Mouse (Mus musculus) MEL (cell line): Measurements from ENCODE around the gene Nxf2. TPM values are rescaled to one million over a fixed set of nuclear protein-coding genes. Genes with fewer than 3 reads are reported as not detected.

ENCODE experiments used
- DNase-seq: peaks from one replicate; pipeline ENCODE4 v3.0.0; 2011; ENCODE audit warnings: low read depth, low spot score
- H3K27ac ChIP-seq: 2 replicates; pipeline ENCODE4 v1.5.1; 2012; ENCODE audit warnings: low read depth, mild to moderate bottlenecking, control low read depth, low read length, moderate library complexity; ENCODE audit not compliant: control insufficient read depth
- H3K27me3 ChIP-seq, 2 experiments: fragments of 150-350 bp in 1 of 2; sonication (generic) in 1 of 2; 2 replicates each; pipeline ENCODE4 v1.6.1; 2012; ENCODE audit warnings: low read length in 2 of 2, mild to moderate bottlenecking in 2 of 2, improper control_type of control experiment in 1 of 2, moderate library complexity in 1 of 2; ENCODE audit not compliant: insufficient read depth in 2 of 2, control insufficient read depth in 1 of 2
- H3K36me3 ChIP-seq, 2 experiments: 2 replicates each; pipeline ENCODE4 v1.6.1; 2012 to 2014; ENCODE audit warnings: low read length in 2 of 2, improper control_type of control experiment in 1 of 2, inconsistent platforms in 1 of 2, mild to moderate bottlenecking in 1 of 2; ENCODE audit not compliant: insufficient read depth in 2 of 2, control insufficient read depth in 1 of 2
- H3K4me1 ChIP-seq, 2 experiments: fragments of 150-350 bp in 1 of 2; sonication (generic) in 1 of 2; 2 replicates each; pipeline ENCODE4 v1.6.1; 2012; ENCODE audit warnings: low read length in 2 of 2, improper control_type of control experiment in 1 of 2, mild to moderate bottlenecking in 1 of 2; ENCODE audit not compliant: insufficient read depth in 2 of 2, control insufficient read depth in 1 of 2
- H3K4me3 ChIP-seq, 2 experiments: fragments of 150-350 bp in 1 of 2; sonication (generic) in 1 of 2; 2 replicates each; pipeline ENCODE4 v1.5.1; 2012; ENCODE audit warnings: low read depth in 2 of 2, low read length in 2 of 2, mild to moderate bottlenecking in 2 of 2, moderate library complexity in 2 of 2, control low read depth in 1 of 2, improper control_type of control experiment in 1 of 2; ENCODE audit not compliant: control insufficient read depth in 1 of 2, insufficient read depth in 1 of 2
- H3K79me2 ChIP-seq: 2 replicates; pipeline ENCODE4 v1.6.1; 2012; ENCODE audit warnings: mild to moderate bottlenecking, low read length, moderate library complexity; ENCODE audit not compliant: control insufficient read depth, poor library complexity, insufficient read depth
- H3K9ac ChIP-seq: 2 replicates; pipeline ENCODE4 v1.6.1; 2012; ENCODE audit warnings: low read depth, mild to moderate bottlenecking, control low read depth, low read length, moderate library complexity; ENCODE audit not compliant: control insufficient read depth, poor library complexity, severe bottlenecking
- H3K9me3 ChIP-seq: fragments of 150-350 bp; sonication (generic); replicated peaks from 2 replicates; pipeline ENCODE4 v1.6.1; 2012; ENCODE audit warnings: mild to moderate bottlenecking, low read length, improper control_type of control experiment, moderate library complexity; ENCODE audit not compliant: insufficient read depth
- CTCF ChIP-seq, 3 experiments: IDR thresholded peaks in 2 of 3; conservative IDR thresholded peaks in 1 of 3; 2 replicates each; pipeline ENCODE4 v1.5.1; 2011 to 2012; ENCODE audit warnings: low read length in 3 of 3, low read depth in 2 of 3, mild to moderate bottlenecking in 2 of 3, improper control_type of control experiment in 1 of 3, inconsistent platforms in 1 of 3, mixed read lengths in 1 of 3, moderate library complexity in 1 of 3; ENCODE audit not compliant: control insufficient read depth in 1 of 3, insufficient read depth in 1 of 3, poor library complexity in 1 of 3, severe bottlenecking in 1 of 3
- E2F4 ChIP-seq: IDR thresholded peaks from 2 replicates; pipeline ENCODE4 v1.6.1; 2011; ENCODE audit warnings: low read depth, low read length, improper control_type of control experiment, borderline replicate concordance
- GATA1 ChIP-seq: IDR thresholded peaks from 2 replicates; pipeline ENCODE4 v1.6.1; 2011; ENCODE audit warnings: low read depth, low read length, improper control_type of control experiment
- HCFC1 ChIP-seq: IDR thresholded peaks from 2 replicates; pipeline ENCODE4 v1.6.1; 2012; ENCODE audit warnings: low read depth, mild to moderate bottlenecking, inconsistent platforms, low read length, improper control_type of control experiment, moderate library complexity
- KAT2A ChIP-seq: conservative IDR thresholded peaks from 2 replicates; pipeline ENCODE4 v1.6.1; 2012; ENCODE audit warnings: low read depth, low read length, improper control_type of control experiment, inconsistent platforms
- MAX ChIP-seq: IDR thresholded peaks from 2 replicates; pipeline ENCODE4 v1.6.1; 2011; ENCODE audit warnings: low read length, improper control_type of control experiment
- MAZ ChIP-seq: IDR thresholded peaks from 2 replicates; pipeline ENCODE4 v1.6.1; 2012; ENCODE audit warnings: low read depth, mild to moderate bottlenecking, inconsistent platforms, low read length, improper control_type of control experiment
- MEF2A ChIP-seq: IDR thresholded peaks from 2 replicates; pipeline ENCODE4 v1.6.1; 2014; ENCODE audit warnings: low read depth, mild to moderate bottlenecking, inconsistent platforms, low read length, improper control_type of control experiment; ENCODE audit not compliant: poor library complexity, insufficient replicate concordance, severe bottlenecking; ENCODE audit errors: extremely low read depth
- NRF1 ChIP-seq: IDR thresholded peaks from 2 replicates; pipeline ENCODE4 v1.6.1; 2014; ENCODE audit warnings: low read depth, mild to moderate bottlenecking, inconsistent platforms, low read length, improper control_type of control experiment, moderate library complexity; ENCODE audit not compliant: poor library complexity, insufficient read depth, severe bottlenecking
- POLR2A ChIP-seq, 2 experiments: IDR thresholded peaks; 2 replicates each; pipeline ENCODE4 v1.6.1; 2011 to 2012; ENCODE audit warnings: low read length in 2 of 2, mild to moderate bottlenecking in 2 of 2, control low read depth in 1 of 2, improper control_type of control experiment in 1 of 2, low read depth in 1 of 2, moderate library complexity in 1 of 2; ENCODE audit not compliant: control insufficient read depth in 1 of 2, insufficient read depth in 1 of 2, poor library complexity in 1 of 2
- POLR2AphosphoS2 ChIP-seq: IDR thresholded peaks from 2 replicates; pipeline ENCODE4 v1.6.1; 2011; ENCODE audit warnings: low read length, improper control_type of control experiment
- POLR2AphosphoS5 ChIP-seq: IDR thresholded peaks from 2 replicates; pipeline ENCODE4 v1.6.1; 2012; ENCODE audit warnings: low read depth, borderline replicate concordance, mild to moderate bottlenecking, inconsistent platforms, low read length, moderate library complexity, mixed read lengths
- RCOR1 ChIP-seq: IDR thresholded peaks from 2 replicates; pipeline ENCODE4 v1.6.1; 2012; ENCODE audit warnings: low read depth, mild to moderate bottlenecking, inconsistent platforms, low read length, improper control_type of control experiment
- SMC3 ChIP-seq: IDR thresholded peaks from 2 replicates; pipeline ENCODE4 v1.6.1; 2011; ENCODE audit warnings: low read depth, low read length, improper control_type of control experiment
- TCF12 ChIP-seq: IDR thresholded peaks from 2 replicates; pipeline ENCODE4 v1.6.1; 2014; ENCODE audit warnings: low read depth, mild to moderate bottlenecking, inconsistent platforms, low read length, improper control_type of control experiment, moderate library complexity
- UBTF ChIP-seq: IDR thresholded peaks from 2 replicates; pipeline ENCODE4 v1.6.1; 2012; ENCODE audit warnings: low read depth, mild to moderate bottlenecking, inconsistent platforms, low read length, improper control_type of control experiment, moderate library complexity, borderline replicate concordance; ENCODE audit not compliant: insufficient read depth
- USF2 ChIP-seq, 2 experiments: IDR thresholded peaks; 2 replicates each; pipeline ENCODE4 v1.6.1; 2011 to 2012; ENCODE audit warnings: improper control_type of control experiment in 2 of 2, low read length in 2 of 2, borderline replicate concordance in 1 of 2, inconsistent platforms in 1 of 2, low read depth in 1 of 2, mild to moderate bottlenecking in 1 of 2; ENCODE audit not compliant: insufficient read depth in 1 of 2
- ZC3H11A ChIP-seq: IDR thresholded peaks from 2 replicates; pipeline ENCODE4 v1.6.1; 2012; ENCODE audit warnings: low read depth, mild to moderate bottlenecking, inconsistent platforms, low read length, improper control_type of control experiment
- ZMIZ1 ChIP-seq: IDR thresholded peaks from 2 replicates; pipeline ENCODE4 v1.6.1; 2012; ENCODE audit warnings: low read depth, mild to moderate bottlenecking, inconsistent platforms, low read length, improper control_type of control experiment, moderate library complexity
- ZNF384 ChIP-seq: IDR thresholded peaks from 2 replicates; pipeline ENCODE4 v1.6.1; 2012; ENCODE audit warnings: low read depth, mild to moderate bottlenecking, inconsistent platforms, low read length, improper control_type of control experiment
- polyA plus RNA-seq, 2 experiments: library from polyadenylated mRNA; stranded (reverse) in 1 of 2; unstranded in 1 of 2; fragments of >175 nt in 1 of 2; fragments of >200 nt in 1 of 2; gene quantifications; 2 replicates each; pipeline versions ENCODE4 v1.2.1 to v1.2.4; 2012; ENCODE audit warnings: low replicate concordance in 2 of 2, low read depth in 1 of 2; ENCODE audit not compliant: insufficient read length in 2 of 2, insufficient read depth in 1 of 2, missing spikeins in 1 of 2
- total RNA-seq: library from RNA; depleted of rRNA; stranded (reverse); fragments of 300-350 nt; gene quantifications from 2 replicates; pipeline ENCODE4 v1.2.3, GENCODE M21; 2012; rRNA removed

Nxf2 gene
- total RNA-seq (0.16 and 0.19 TPM in 2 replicates), polyA plus RNA-seq (under 1 TPM in 1 of 2 experiments, not detected in 1; 0.50 TPM)

DNA sequence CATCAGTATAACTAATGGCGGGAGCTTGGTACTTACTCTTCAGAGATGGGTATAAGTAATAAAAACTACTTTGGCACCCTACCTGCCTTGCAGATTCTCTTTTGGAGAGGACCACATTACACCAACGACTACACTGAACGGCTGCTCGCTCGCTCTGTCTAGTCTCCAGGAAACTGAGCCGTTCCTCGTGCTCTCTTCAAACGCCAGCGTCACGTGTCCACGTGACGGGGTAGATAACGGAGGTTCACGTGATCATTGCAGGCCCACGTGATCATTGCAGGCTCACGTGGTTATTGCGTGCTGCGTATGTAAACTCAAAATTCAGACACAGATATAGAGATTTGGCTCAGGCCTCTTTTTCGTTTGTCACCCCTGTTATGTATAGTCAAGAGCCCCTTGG is at the start of gene Nxf2:
Gene Nxf2, minus strand, starts transcription at position 209 of the 400 bp plus-strand sequence.
- no peak within 1 kb of the TSS for H3K9ac ChIP-seq
- no peak within 1 kb of the TSS for H3K4me3 ChIP-seq

DNA sequence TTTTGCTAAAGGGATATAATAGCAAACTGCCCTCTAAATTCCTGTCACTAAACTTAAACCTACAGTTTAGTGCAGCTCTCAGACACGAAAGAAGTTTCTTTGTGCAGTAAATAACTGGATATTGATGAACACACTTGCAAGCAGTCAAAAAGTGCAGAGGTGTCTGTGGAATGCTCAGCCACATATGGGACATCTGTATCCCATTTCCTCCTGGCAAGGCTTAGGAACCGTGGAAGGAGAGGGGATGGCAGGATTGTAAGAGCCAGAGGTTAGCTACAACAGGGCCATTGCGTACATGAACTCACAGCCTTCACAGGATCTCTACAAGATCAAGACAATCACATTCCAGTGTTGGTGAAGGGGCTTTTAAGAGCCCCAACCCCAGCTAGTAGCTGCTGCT is 46.8 kb upstream of the Nxf2 start:
- Histone ChIP-seq H3K4me3 (no peak overlapping the region), H3K27me3 (no peaks in the 10 kb centered on the region), H3K27ac (no peak overlapping the region), H3K36me3 (peaks cover 0 to 11% of the 10 kb centered on the region in 2 experiments; a peak in 2 of 4 replicates)
- DNase-seq: no peak
- TF ChIP-seq E2F4 (no peak), USF2 (IDR thresholded peaks at IDR 0.05; ENCODE audit: borderline replicate concordance in 1 of 2, insufficient read depth in 1 of 2, low read depth in 1 of 2, low read length in 2 of 2) (no peak), HCFC1 (no peak), RCOR1 (no peak), KAT2A (no peak), GATA1 (no peak), NRF1 (no peak), ZNF384 (no peak), POLR2AphosphoS2 (no peak), CTCF (IDR thresholded peaks at IDR 0.05 in 2 of 3, conservative IDR thresholded peaks at IDR 0.05 in 1 of 3; ENCODE audit: control insufficient read depth in 1 of 3, insufficient read depth in 1 of 3, low read depth in 2 of 3, low read length in 3 of 3, poor library complexity in 1 of 3, severe bottlenecking in 1 of 3) (no peak), SMC3 (no peak), MAZ (no peak), POLR2A (IDR thresholded peaks at IDR 0.05; ENCODE audit: control insufficient read depth in 1 of 2, insufficient read depth in 1 of 2, low read depth in 1 of 2, low read length in 2 of 2, poor library complexity in 1 of 2) (no peak)
- TF ChIP-seq, all 39 proteins: peak for 0
- Histone ChIP-seq H3K9me3 (no peaks in the 10 kb centered on the region), H3K79me2 (peaks cover 5% of the 10 kb centered on the region; the same call in 1 of the 2 replicates), H3K4me1 (peaks cover 0 to 6% of the 10 kb centered on the region in 2 experiments; a peak in 1 of 4 replicates), H3K9ac (no peak overlapping the region)

More for the DNA sequence above, at the start of gene Nxf2:
- no peaks in the 10 kb centered on the region for H3K36me3 ChIP-seq
- no peaks in the 10 kb centered on the region for H3K4me1 ChIP-seq
- H3K9me3 ChIP-seq: no peaks in the 10 kb centered on the region
- no peak for DNase-seq
- H3K79me2 ChIP-seq: no peaks in the 10 kb centered on the region
- H3K27ac ChIP-seq: no peak within 1 kb of the TSS
- peaks cover 0 to 6% of the 10 kb centered on the region in 2 experiments; a peak in 3 of 4 replicates for H3K27me3 ChIP-seq
- TF ChIP-seq MAX (no peak), USF2 (IDR thresholded peaks at IDR 0.05; ENCODE audit: borderline replicate concordance in 1 of 2, insufficient read depth in 1 of 2, low read depth in 1 of 2, low read length in 2 of 2) (no peak), ZMIZ1 (no peak), MEF2A (no peak), CTCF (IDR thresholded peaks at IDR 0.05 in 2 of 3, conservative IDR thresholded peaks at IDR 0.05 in 1 of 3; ENCODE audit: control insufficient read depth in 1 of 3, insufficient read depth in 1 of 3, low read depth in 2 of 3, low read length in 3 of 3, poor library complexity in 1 of 3, severe bottlenecking in 1 of 3) (no peak), TCF12 (no peak), RCOR1 (no peak), ZC3H11A (no peak), UBTF (no peak), KAT2A (no peak), POLR2AphosphoS5 (no peak)
